Comparison of ENCODE assay signal across 8 mouse cellular contexts in genomic region chr16:44724847-44725246, GRCm38 (mm10). TPM values are rescaled to one million over a fixed set of nuclear protein-coding genes. Genes with fewer than 3 reads are reported as not detected.
DNase-seq lines count a peak whose midpoint lies in the region; ATAC-seq and TF ChIP-seq lines count a peak whose summit lies in the region.

No protein-coding gene starts in this region.

- H3K27ac ChIP-seq in heart, embryonic 10.5 days: peak overlapping the region; percentile 98
- peak overlapping the region; percentile 93 for H3K27ac ChIP-seq in heart, postnatal 0 days (ENCODE audit: low read depth)
- H3K27ac ChIP-seq in liver, embryonic 12.5 days: peak overlapping the region; percentile 84

- peak overlapping the region; percentile 88 for H3K4me3 ChIP-seq in heart, embryonic 10.5 days
- H3K4me3 ChIP-seq in heart, postnatal 0 days (ENCODE audit: low read depth, low read length): peak overlapping the region; percentile 71
- peak overlapping the region; percentile 74 for H3K4me3 ChIP-seq in liver, embryonic 12.5 days

- TF ChIP-seq CTCF in brain, embryonic 14.5 days (IDR thresholded peaks at IDR 0.05; ENCODE audit: borderline replicate concordance, extremely low read depth, insufficient read depth, insufficient read length): no peak
- no peak for TF ChIP-seq CTCF in heart, postnatal 0 days (IDR thresholded peaks at IDR 0.05; ENCODE audit: low read depth)

- no peaks in the 10 kb centered on the region for H3K27me3 ChIP-seq in heart, embryonic 10.5 days (ENCODE audit: insufficient read depth, poor library complexity, severe bottlenecking)
- H3K27me3 ChIP-seq in heart, postnatal 0 days (ENCODE audit: control insufficient read depth, insufficient read depth, low read length): no peaks in the 10 kb centered on the region
- no peaks in the 10 kb centered on the region for H3K27me3 ChIP-seq in liver, embryonic 12.5 days (replicated peaks)

- H3K9me3 ChIP-seq in heart, embryonic 10.5 days: no peaks in the 10 kb centered on the region
- H3K9me3 ChIP-seq in heart, postnatal 0 days (replicated peaks; ENCODE audit: control insufficient read depth, low read length): no peaks in the 10 kb centered on the region
- H3K9me3 ChIP-seq in liver, embryonic 12.5 days (replicated peaks): no peaks in the 10 kb centered on the region

- intact Hi-C loops in heart, postnatal 10 days (cut with DNase I): loop anchor here (10.0 kb wide), 1 partner anchor 300 kb away; no protein-coding TSS in a partner anchor

- WGBS in heart, embryonic 10.5 days: under 1% methylated on average over 14 of the region's 14 CpGs
- WGBS in heart, postnatal 0 days: under 1% methylated on average over 14 of the region's 14 CpGs
- 0% methylated on average over 14 of the region's 14 CpGs for WGBS in liver, embryonic 12.5 days (ENCODE audit: insufficient replicate concordance)

- peaks cover 32% of the 10 kb centered on the region for H3K36me3 ChIP-seq in heart, embryonic 10.5 days
- peaks cover 26% of the 10 kb centered on the region for H3K36me3 ChIP-seq in heart, postnatal 0 days (replicated peaks; ENCODE audit: control insufficient read depth, insufficient read depth, low read length)
- H3K36me3 ChIP-seq in liver, embryonic 12.5 days: peaks cover 32% of the 10 kb centered on the region

- no peak for TF ChIP-seq EP300 in heart, postnatal 0 days (IDR thresholded peaks at IDR 0.05; ENCODE audit: low read depth)

- DNase-seq in heart, embryonic 10.5 days (ENCODE audit: low spot score): peak; percentile 88
- no peak for DNase-seq in heart, postnatal 10 days
- peak; percentile 89 for DNase-seq in brain, embryonic 14.5 days (ENCODE audit: low read depth)
- peak; percentile 39 for DNase-seq in heart, postnatal 0 days (ENCODE audit: low spot score)
- peak; percentile 79 for DNase-seq in retina, postnatal 1 day
- DNase-seq in cerebellum, adult 11-12 months: no peak

- ATAC-seq in CD4-positive, CD25-positive, alpha-beta regulatory T cell, adult 4 months: peak; percentile 10
- ATAC-seq in heart, postnatal 0 days (ENCODE audit: insufficient read depth, low read depth): peak; percentile 31; the same call in 1 of the 2 replicates
- no peak for ATAC-seq in liver, embryonic 12.5 days

- H3K9ac ChIP-seq in heart, postnatal 0 days (replicated peaks; ENCODE audit: low read depth, low read length): peak overlapping the region; percentile 69
- H3K9ac ChIP-seq in liver, embryonic 12.5 days: peak overlapping the region; percentile 85

- TF ChIP-seq POLR2A in brain, embryonic 14.5 days (IDR thresholded peaks at IDR 0.05; ENCODE audit: borderline replicate concordance, extremely low read depth, insufficient read depth, insufficient read length, poor library complexity, severe bottlenecking): no peak

- H3K4me1 ChIP-seq in heart, embryonic 10.5 days: peaks cover 12% of the 10 kb centered on the region; the same call in 1 of the 2 replicates
- H3K4me1 ChIP-seq in heart, postnatal 0 days (ENCODE audit: control insufficient read depth, insufficient read depth): peaks cover 13% of the 10 kb centered on the region
- H3K4me1 ChIP-seq in liver, embryonic 12.5 days: peaks cover 47% of the 10 kb centered on the region

- H3K4me2 ChIP-seq in heart, postnatal 0 days (ENCODE audit: low read depth, low read length): peak overlapping the region; percentile 77
- H3K4me2 ChIP-seq in liver, embryonic 12.5 days: peak overlapping the region; percentile 90

RNA-seq across cellular contexts. Expression of gene Nepro, which starts 0.7 kb away (rescaled TPM):
- polyA plus RNA-seq in heart, embryonic 10.5 days (2016; fragmentation: Nextera tagmentation; extraction: Ambion mirVana): 8.7 and 9.3 TPM in 2 replicates
- 1 to 10 TPM; 5.4 to 5.9 TPM for total RNA-seq in heart, postnatal 10 days (2021)
- 10 to 100 TPM in 1 of 2 experiments, 1 to 10 TPM in 1; 7.5 to 10.1 TPM for polyA plus RNA-seq in CD4-positive, CD25-positive, alpha-beta regulatory T cell, adult 4 months (2017; shearing (Covaris generic))
- 6.2 and 6.3 TPM in 2 replicates for polyA plus RNA-seq in brain, embryonic 14.5 days (2012; rRNA removed)
- 3.1 and 11.6 TPM in 2 replicates for total RNA-seq in heart, postnatal 0 days (2014; rRNA removed; ENCODE audit: low replicate concordance)
- 2.0 and 2.3 TPM in 2 replicates for polyA plus RNA-seq in heart, postnatal 0 days (2015; fragmentation: Nextera tagmentation; extraction: Ambion mirVana)
- polyA plus RNA-seq in liver, embryonic 12.5 days (2016; fragmentation: Nextera tagmentation; extraction: Ambion mirVana): 6.5 and 7.3 TPM in 2 replicates

RNA-seq across cellular contexts. Expression of gene Gtpbp8, which starts 21.3 kb away (rescaled TPM):
- polyA plus RNA-seq in heart, embryonic 10.5 days (2016; fragmentation: Nextera tagmentation; extraction: Ambion mirVana): 26.3 and 26.5 TPM in 2 replicates
- 10 to 100 TPM; 13.3 to 13.8 TPM for total RNA-seq in heart, postnatal 10 days (2021)
- 10 to 100 TPM; 36.4 to 41.7 TPM for polyA plus RNA-seq in CD4-positive, CD25-positive, alpha-beta regulatory T cell, adult 4 months (2017; shearing (Covaris generic))
- 16.2 and 18.6 TPM in 2 replicates for polyA plus RNA-seq in brain, embryonic 14.5 days (2012; rRNA removed)
- 9.0 and 17.1 TPM in 2 replicates for total RNA-seq in heart, postnatal 0 days (2014; rRNA removed; ENCODE audit: low replicate concordance)
- 21.9 and 24.6 TPM in 2 replicates for polyA plus RNA-seq in heart, postnatal 0 days (2015; fragmentation: Nextera tagmentation; extraction: Ambion mirVana)
- 23.3 and 23.8 TPM in 2 replicates for polyA plus RNA-seq in liver, embryonic 12.5 days (2016; fragmentation: Nextera tagmentation; extraction: Ambion mirVana)

RNA-seq across cellular contexts. Expression of gene Cd200r1, which starts 40.7 kb away (rescaled TPM):
- polyA plus RNA-seq in heart, embryonic 10.5 days (2016; fragmentation: Nextera tagmentation; extraction: Ambion mirVana): 1.8 and 2.6 TPM in 2 replicates
- total RNA-seq in heart, postnatal 10 days (2021): under 1 TPM; 0.20 to 0.50 TPM
- 10 to 100 TPM; 63.7 to 66.0 TPM for polyA plus RNA-seq in CD4-positive, CD25-positive, alpha-beta regulatory T cell, adult 4 months (2017; shearing (Covaris generic))
- polyA plus RNA-seq in brain, embryonic 14.5 days (2012; rRNA removed): 0.42 and 0.44 TPM in 2 replicates
- total RNA-seq in heart, postnatal 0 days (2014; rRNA removed; ENCODE audit: low replicate concordance): 1.6 and 3.9 TPM in 2 replicates
- polyA plus RNA-seq in heart, postnatal 0 days (2015; fragmentation: Nextera tagmentation; extraction: Ambion mirVana): 0.98 and 1.1 TPM in 2 replicates
- polyA plus RNA-seq in liver, embryonic 12.5 days (2016; fragmentation: Nextera tagmentation; extraction: Ambion mirVana): 3.5 and 3.9 TPM in 2 replicates

Comparison
In these comparisons a context has a peak if more than half of its experiments do, and no peak if none do; other contexts are left out.
1. DNase-seq: peak in heart, embryonic 10.5 days (single experiment), brain, embryonic 14.5 days (single experiment), heart, postnatal 0 days (single experiment) and retina, postnatal 1 day (single experiment); none in heart, postnatal 10 days (0 of 2) and cerebellum, adult 11-12 months (single experiment).
2. RNA of gene Cd200r1, which starts 40.7 kb away (polyA plus RNA-seq): 63.7 to 66.0 TPM in CD4-positive, CD25-positive, alpha-beta regulatory T cell, adult 4 months; 3.5 to 3.9 TPM in liver, embryonic 12.5 days, 1.8 to 2.6 TPM in heart, embryonic 10.5 days, 0.98 to 1.1 TPM in heart, postnatal 0 days and 0.42 to 0.44 TPM in brain, embryonic 14.5 days; every median in the first group is over 10 times any median in the second.
3. Peak in every context shown above with its lines, with median percentiles within 50 percentile points of each other: H3K27ac ChIP-seq and H3K4me3 ChIP-seq.